Mouse (Mus musculus) naive thymus-derived CD4-positive, alpha-beta T cell, adult 5 months (primary cell): ENCODE measurements around the gene Fstl3. TPM values are rescaled to one million over a fixed set of nuclear protein-coding genes. Genes with fewer than 3 reads are reported as not detected.

ENCODE experiments used
- polyA plus RNA-seq: library from polyadenylated mRNA; unstranded; fragments of 100-300 nt; shearing (Covaris generic); gene quantifications from one replicate; pipeline ENCODE4 v1.2.1, GENCODE M21; 2017

The Fstl3 gene
- 0.52 TPM for polyA plus RNA-seq

GRCm38 (mm10) chr10:79777103-79777531, at the start of gene Fstl3:
TSS of gene Fstl3 (plus strand) at chr10:79777272.

GRCm38 (mm10) chr10:79745898-79746773, 30.9 kb upstream of the Fstl3 start, which contains the start of gene Polrmt:
TSS of gene Polrmt (minus strand) at chr10:79746581.

GRCm38 (mm10) chr10:79754856-79755516, 22.1 kb upstream of the Fstl3 start, which contains the start of gene Fgf22:
TSS of gene Fgf22 (plus strand) at chr10:79755076.

GRCm38 (mm10) chr10:79766508-79767325, 10.4 kb upstream of the Fstl3 start, which contains the start of gene Rnf126:
TSS of gene Rnf126 (minus strand) at chr10:79766952.

GRCm38 (mm10) chr10:79790861-79791260, 13.8 kb downstream of the Fstl3 start, which contains the start of gene Prss57:
TSS of gene Prss57 (minus strand) at chr10:79790961.

GRCm38 (mm10) chr10:79793051-79793737, 16.1 kb downstream of the Fstl3 start, which contains the start of gene Palm:
TSS of gene Palm (plus strand) at chr10:79793572.

GRCm38 (mm10) chr10:79820782-79821181, 43.7 kb downstream of the Fstl3 start, which contains the start of gene Misp:
TSS of gene Misp (plus strand) at chr10:79820989.

Other genes starting within 250 kb of the Fstl3 start
- 0.82 TPM for gene Plpp2, start 243.5 kb upstream of the Fstl3 start, polyA plus RNA-seq
- 62.4 TPM for gene Mier2, start 222.1 kb upstream of the Fstl3 start, polyA plus RNA-seq
- not detected for gene Theg, start 189.9 kb upstream of the Fstl3 start, polyA plus RNA-seq
- gene C2cd4c, start 163.2 kb upstream of the Fstl3 start, polyA plus RNA-seq = not detected
- not detected for gene Shc2, start 139.4 kb upstream of the Fstl3 start, polyA plus RNA-seq
- not detected for gene Odf3l2, start 131.5 kb upstream of the Fstl3 start, polyA plus RNA-seq
- gene Madcam1, start 112.7 kb upstream of the Fstl3 start, polyA plus RNA-seq = not detected
- 24.9 TPM for gene Tpgs1, start 107.9 kb upstream of the Fstl3 start, polyA plus RNA-seq
- gene Cdc34, start 95.1 kb upstream of the Fstl3 start, polyA plus RNA-seq = 81.2 TPM
- gene Gzmm, start 88.3 kb upstream of the Fstl3 start, polyA plus RNA-seq = 0.90 TPM
- gene Bsg, start 72.8 kb upstream of the Fstl3 start, polyA plus RNA-seq = 151 TPM
- gene Hcn2, start 60.6 kb upstream of the Fstl3 start, polyA plus RNA-seq = not detected
- 45.2 TPM for gene Polrmt, start 30.7 kb upstream of the Fstl3 start, polyA plus RNA-seq
- 0.21 TPM for gene Fgf22, start 22.2 kb upstream of the Fstl3 start, polyA plus RNA-seq
- 59.0 TPM for gene Rnf126, start 10.3 kb upstream of the Fstl3 start, polyA plus RNA-seq
- not detected for gene Prss57, start 13.7 kb downstream of the Fstl3 start, polyA plus RNA-seq
- 1.4 TPM for gene Palm, start 16.3 kb downstream of the Fstl3 start, polyA plus RNA-seq
- not detected for gene Misp, start 43.7 kb downstream of the Fstl3 start, polyA plus RNA-seq
- gene Ptbp1, start 77.2 kb downstream of the Fstl3 start, polyA plus RNA-seq = 654 TPM
- gene Prtn3, start 97.2 kb downstream of the Fstl3 start, polyA plus RNA-seq = not detected
- 12.7 TPM for gene Plppr3, start 97.4 kb downstream of the Fstl3 start, polyA plus RNA-seq
- not detected for gene Elane, start 109.0 kb downstream of the Fstl3 start, polyA plus RNA-seq
- gene Cfd, start 113.6 kb downstream of the Fstl3 start, polyA plus RNA-seq = not detected
- gene Med16, start 131.7 kb downstream of the Fstl3 start, polyA plus RNA-seq = 36.7 TPM
- 16.0 TPM for gene Gm26602, start 133.6 kb downstream of the Fstl3 start, polyA plus RNA-seq
- gene Kiss1r, start 139.7 kb downstream of the Fstl3 start, polyA plus RNA-seq = 0.34 TPM
- gene R3hdm4, start 143.9 kb downstream of the Fstl3 start, polyA plus RNA-seq = 135 TPM
- 4.1 TPM for gene Arid3a, start 149.8 kb downstream of the Fstl3 start, polyA plus RNA-seq
- gene Wdr18, start 182.9 kb downstream of the Fstl3 start, polyA plus RNA-seq = 75.5 TPM
- gene Grin3b, start 193.4 kb downstream of the Fstl3 start, polyA plus RNA-seq = not detected
- 31.5 TPM for gene Tmem259, start 207.1 kb downstream of the Fstl3 start, polyA plus RNA-seq
- 595 TPM for gene Cnn2, start 211.3 kb downstream of the Fstl3 start, polyA plus RNA-seq
- gene Abca7, start 219.2 kb downstream of the Fstl3 start, polyA plus RNA-seq = 64.3 TPM
- gene Arhgap45, start 239.4 kb downstream of the Fstl3 start, polyA plus RNA-seq = 1,026 TPM